Mouse (Mus musculus) stomach, embryonic 14.5 days (tissue): ENCODE results near the gene Exosc10. TPM values are rescaled to one million over a fixed set of nuclear protein-coding genes. Genes with fewer than 3 reads are reported as not detected.

Experiments
- ATAC-seq: fragments of 200-750 bp; cut with Nextera tagmentation; 2 replicates; pipeline ENCODE4 v1.8.0; 2017; ENCODE audit warnings: low read depth, moderate TSS enrichment; ENCODE audit not compliant: insufficient number of reproducible peaks, insufficient read depth, low FRiP score
- H3K27ac ChIP-seq: fragments of 300-500 bp; sonication (generic); 2 replicates; pipeline ENCODE4 v1.5.1; 2014; ENCODE audit warnings: mild to moderate bottlenecking, low read length, moderate library complexity, mixed read lengths
- H3K27me3 ChIP-seq: fragments of 300-500 bp; sonication (generic); 2 replicates; pipeline ENCODE4 v1.6.1; 2014; ENCODE audit warnings: low read length, control low read depth, mixed read lengths; ENCODE audit not compliant: control insufficient read depth, insufficient read depth
- H3K36me3 ChIP-seq: fragments of 300-500 bp; sonication (generic); 2 replicates; pipeline ENCODE4 v1.6.1; 2014; ENCODE audit warnings: mild to moderate bottlenecking, control low read depth, low read length, moderate library complexity, mixed read lengths; ENCODE audit not compliant: control insufficient read depth, insufficient read depth
- H3K4me1 ChIP-seq: fragments of 300-500 bp; sonication (generic); 2 replicates; pipeline ENCODE4 v1.6.1; 2014; ENCODE audit warnings: low read length, control low read depth, mixed read lengths; ENCODE audit not compliant: control insufficient read depth, insufficient read depth
- H3K4me2 ChIP-seq: fragments of 300-500 bp; sonication (generic); replicated peaks from 2 replicates; pipeline ENCODE4 v1.6.1; 2014; ENCODE audit warnings: low read depth, low read length, control low read depth
- H3K4me3 ChIP-seq: fragments of 300-500 bp; sonication (generic); 2 replicates; pipeline ENCODE4 v1.5.1; 2014; ENCODE audit warnings: low read depth, low read length, control low read depth
- H3K9ac ChIP-seq: fragments of 300-500 bp; sonication (generic); replicated peaks from 2 replicates; pipeline ENCODE4 v1.6.1; 2014; ENCODE audit warnings: low read depth, mild to moderate bottlenecking, control low read depth, low read length, moderate library complexity, mixed read lengths
- H3K9me3 ChIP-seq: fragments of 300-500 bp; sonication (generic); 2 replicates; pipeline ENCODE4 v1.6.1; 2016; ENCODE audit warnings: low read depth, low read length, control low read depth; ENCODE audit not compliant: control insufficient read depth
- WGBS: fragments of 180-500 bp; shearing (Covaris S2); extraction: QIAGEN DNeasy Blood & Tissue Kit; methylation state at CpG from one replicate; pipeline ENCODE4 v1.1.7; 2014; 5-methylcytosine and 5-hydroxymethylcytosine counted together
- polyA plus RNA-seq: library from polyadenylated mRNA; unstranded; fragments of >200 nt; fragmentation: Nextera tagmentation; extraction: Ambion mirVana; gene quantifications from 2 replicates; pipeline ENCODE4 v1.2.1, GENCODE M21; 2014

Exosc10 gene
- polyA plus RNA-seq, 1 experiment from 2014 or later = 86.6 TPM

GRCm38 (mm10) chr4:148549106-148549505 is 9.1 kb upstream of the Exosc10 start:
- Histone ChIP-seq H3K36me3 (peaks cover 65% of the 10 kb centered on the region), H3K27ac (no peak overlapping the region), H3K9me3 (no peaks in the 10 kb centered on the region), H3K27me3 (no peaks in the 10 kb centered on the region), H3K4me2 (no peak overlapping the region), H3K9ac (no peak overlapping the region), H3K4me1 (no peaks in the 10 kb centered on the region), H3K4me3 (no peak overlapping the region)
- 84% methylated on average over 4 of the region's 4 CpGs for WGBS
- no peak for ATAC-seq

DNA sequence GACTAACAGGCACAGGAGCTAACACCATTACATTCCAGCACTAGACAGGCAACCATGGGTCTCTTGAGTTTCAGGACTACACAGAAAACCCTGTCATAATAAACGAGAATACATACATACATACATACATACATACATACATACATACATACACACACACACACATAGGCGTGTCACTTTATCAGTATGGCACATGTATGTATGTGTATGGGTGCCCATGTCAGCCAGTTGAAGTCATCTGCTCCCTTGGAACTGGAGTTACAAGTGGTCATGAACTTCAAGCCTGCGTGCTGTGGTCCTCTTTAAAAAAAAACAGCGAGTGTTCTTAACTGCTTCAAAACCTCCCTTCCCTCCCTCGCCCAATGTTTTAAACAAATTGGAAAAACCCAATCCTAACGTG is 463 bp upstream of the Exosc10 start:
- Histone ChIP-seq H3K9me3 (no peaks in the 10 kb centered on the region), H3K4me2 (peak overlapping the region; percentile 69), H3K4me1 (no peaks in the 10 kb centered on the region), H3K27me3 (no peaks in the 10 kb centered on the region), H3K27ac (peak overlapping the region; percentile 88), H3K9ac (peak overlapping the region; percentile 73), H3K36me3 (peaks cover 42% of the 10 kb centered on the region), H3K4me3 (peak overlapping the region; percentile 73)
- ATAC-seq = peak; percentile 29; the same call in 1 of the 2 replicates
- WGBS = 30% methylated on average over 6 of the region's 6 CpGs

GRCm38 (mm10) chr4:148562676-148563075 is 4.4 kb downstream of the Exosc10 start:
- Histone ChIP-seq H3K27ac (no peak overlapping the region), H3K36me3 (peaks cover 75% of the 10 kb centered on the region), H3K4me1 (no peaks in the 10 kb centered on the region), H3K9ac (no peak overlapping the region), H3K27me3 (no peaks in the 10 kb centered on the region), H3K9me3 (no peaks in the 10 kb centered on the region), H3K4me3 (no peak overlapping the region), H3K4me2 (no peak overlapping the region)
- ATAC-seq = no peak
- 91% methylated on average over 17 of the region's 17 CpGs for WGBS

- Histone ChIP-seq H3K27me3 (no peaks in the 10 kb centered on the region), H3K4me3 (no peak overlapping the region), H3K9me3 (no peaks in the 10 kb centered on the region), H3K9ac (no peak overlapping the region), H3K4me2 (no peak overlapping the region), H3K36me3 (peaks cover 84% of the 10 kb centered on the region), H3K27ac (0 out of 2 replicates have a peak overlapping the region, but pooled peaks have one; percentile 6), H3K4me1 (no peaks in the 10 kb centered on the region)
- ATAC-seq = no peak
- WGBS = 87% methylated on average over 12 of the region's 12 CpGs
These were observed 5.4 kb downstream of the Exosc10 start for GRCm38 (mm10) chr4:148563595-148563994.

DNA sequence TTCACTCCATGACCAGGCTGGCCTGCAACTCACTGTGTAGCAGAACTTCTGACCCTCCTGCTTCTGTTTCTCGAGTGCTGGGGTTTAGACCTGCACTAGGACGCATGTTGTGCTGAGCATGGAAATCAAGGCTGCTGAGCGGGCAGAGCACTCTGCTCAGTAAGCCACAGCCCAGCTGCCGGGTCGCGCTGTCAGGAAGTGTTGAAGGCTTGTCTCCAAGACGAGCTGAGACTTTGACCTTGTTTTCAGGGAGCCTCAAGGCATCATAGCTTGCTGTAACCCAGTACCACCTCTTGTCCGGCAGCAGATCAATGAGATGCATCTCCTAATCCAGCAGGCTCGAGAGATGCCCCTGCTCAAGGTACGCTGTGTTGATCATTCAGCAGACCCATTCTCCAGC is 11.9 kb downstream of the Exosc10 start:
- no peak for ATAC-seq
- no peak overlapping the region for H3K4me3 ChIP-seq
- no peaks in the 10 kb centered on the region for H3K4me1 ChIP-seq
- no peaks in the 10 kb centered on the region for H3K27me3 ChIP-seq
- H3K9ac ChIP-seq = no peak overlapping the region
- H3K4me2 ChIP-seq = no peak overlapping the region
- H3K27ac ChIP-seq = no peak overlapping the region
- no peaks in the 10 kb centered on the region for H3K9me3 ChIP-seq
- peaks cover 91% of the 10 kb centered on the region for H3K36me3 ChIP-seq
- WGBS = 89% methylated on average over 10 of the region's 10 CpGs

DNA sequence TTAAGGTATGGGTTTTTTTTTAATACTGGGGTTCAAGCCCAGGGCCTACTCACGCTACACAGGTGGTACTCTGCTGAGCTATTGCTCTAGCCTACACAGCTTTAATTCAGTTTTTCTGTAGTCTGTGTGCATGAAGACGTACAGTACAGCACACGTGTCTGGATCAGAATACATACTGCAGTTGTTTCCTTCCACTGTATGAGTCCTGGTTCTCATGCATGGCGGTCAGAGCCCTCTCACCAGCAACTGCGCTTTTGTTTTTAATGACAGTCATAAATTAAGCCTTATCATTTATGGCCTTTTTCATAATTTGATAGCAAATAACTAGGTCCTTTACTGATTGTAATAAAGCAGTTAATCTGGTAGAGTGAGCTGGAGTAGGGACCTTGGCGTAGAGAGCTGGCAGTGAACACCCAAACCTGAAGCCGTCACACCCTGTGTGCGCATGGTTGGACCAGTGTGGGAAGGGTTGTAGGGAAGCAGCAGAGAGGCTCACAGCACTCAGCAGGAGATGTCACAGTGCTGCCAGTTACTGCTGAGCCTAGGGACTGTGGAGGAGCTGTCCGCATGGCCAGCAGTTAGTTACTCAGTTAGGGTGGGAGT is 12.6 kb downstream of the Exosc10 start:
- Histone ChIP-seq H3K9ac (no peak overlapping the region), H3K4me1 (no peaks in the 10 kb centered on the region), H3K36me3 (peaks cover 90% of the 10 kb centered on the region), H3K4me2 (no peak overlapping the region), H3K9me3 (no peaks in the 10 kb centered on the region), H3K27me3 (no peaks in the 10 kb centered on the region), H3K4me3 (no peak overlapping the region), H3K27ac (no peak overlapping the region)
- no peak for ATAC-seq
- WGBS = 95% methylated on average over 9 of the region's 9 CpGs

DNA sequence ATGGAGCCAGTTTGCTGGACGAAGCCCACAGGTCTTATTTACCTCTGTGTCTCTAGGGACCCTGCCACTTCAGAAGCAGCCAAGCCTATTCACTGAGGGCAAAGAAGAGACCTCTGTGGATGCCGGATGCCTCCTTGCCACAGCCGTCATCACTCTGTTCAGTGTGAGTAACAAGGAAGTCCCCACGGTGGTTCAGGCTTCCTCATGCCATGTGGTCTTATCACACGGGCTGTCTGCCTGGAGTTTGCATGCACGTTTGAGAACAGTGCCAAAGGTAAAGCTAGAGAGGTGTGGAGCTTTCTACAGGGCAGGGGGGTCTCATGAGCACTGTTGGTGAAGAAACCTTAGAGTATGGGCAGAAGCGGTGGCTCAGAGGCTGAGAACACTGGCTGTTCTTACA is 15.0 kb downstream of the Exosc10 start:
- WGBS = 91% methylated on average over 7 of the region's 7 CpGs
- no peak for ATAC-seq
- no peaks in the 10 kb centered on the region for H3K27me3 ChIP-seq

GRCm38 (mm10) chr4:148580765-148581164 is 22.5 kb downstream of the Exosc10 start:
- Histone ChIP-seq H3K27me3 (no peaks in the 10 kb centered on the region), H3K36me3 (peaks cover 55% of the 10 kb centered on the region), H3K9ac (no peak overlapping the region), H3K27ac (no peak overlapping the region), H3K4me2 (no peak overlapping the region), H3K4me3 (no peak overlapping the region), H3K4me1 (no peaks in the 10 kb centered on the region), H3K9me3 (no peaks in the 10 kb centered on the region)
- 90% methylated on average over 9 of the region's 9 CpGs for WGBS
- ATAC-seq = no peak

More for the DNA sequence above, 15.0 kb downstream of the Exosc10 start:
- no peak overlapping the region for H3K4me2 ChIP-seq
- peaks cover 88% of the 10 kb centered on the region for H3K36me3 ChIP-seq
- H3K9me3 ChIP-seq = no peaks in the 10 kb centered on the region
- H3K4me3 ChIP-seq = no peak overlapping the region
- H3K4me1 ChIP-seq = no peaks in the 10 kb centered on the region
- no peak overlapping the region for H3K9ac ChIP-seq
- H3K27ac ChIP-seq = no peak overlapping the region

DNA sequence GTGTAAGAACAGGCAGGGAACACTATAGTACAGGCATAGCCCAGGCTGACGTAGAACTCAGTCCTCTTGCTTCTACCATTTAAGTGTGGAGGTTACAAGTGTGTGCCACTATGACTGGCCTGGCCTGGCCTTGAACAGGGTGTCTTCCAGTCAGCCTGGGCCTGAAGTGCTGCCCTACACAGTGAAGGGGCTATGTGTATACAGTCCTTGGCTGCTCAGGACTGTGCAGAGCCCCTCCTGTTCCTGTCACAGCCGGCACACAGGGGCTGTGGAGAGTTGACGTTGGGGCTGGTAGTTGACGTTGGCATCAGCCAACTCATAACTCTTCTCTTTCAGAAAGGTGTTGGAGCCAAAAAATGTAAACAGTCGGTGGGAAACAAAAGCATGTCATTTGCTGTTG is 23.2 kb downstream of the Exosc10 start:
- Histone ChIP-seq H3K4me1 (no peaks in the 10 kb centered on the region), H3K9me3 (no peaks in the 10 kb centered on the region), H3K27ac (no peak overlapping the region), H3K4me3 (no peak overlapping the region), H3K9ac (no peak overlapping the region), H3K27me3 (no peaks in the 10 kb centered on the region), H3K36me3 (peaks cover 48% of the 10 kb centered on the region), H3K4me2 (no peak overlapping the region)
- ATAC-seq = no peak
- WGBS = 86% methylated on average over 5 of the region's 5 CpGs
